Mouse (Mus musculus) heart, embryonic 12.5 days (tissue): ENCODE measurements around the gene Cdc14a. TPM values are rescaled to one million over a fixed set of nuclear protein-coding genes. Genes with fewer than 3 reads are reported as not detected.

Source experiments
- ATAC-seq: fragments of 200-750 bp; cut with Nextera tagmentation; 2 replicates; pipeline ENCODE4 v1.8.0; 2017; ENCODE audit warnings: moderate TSS enrichment, moderate library complexity; ENCODE audit not compliant: insufficient number of reproducible peaks, low FRiP score
- H3K27ac ChIP-seq: fragments of 300-500 bp; sonication (generic); 2 replicates; pipeline ENCODE4 v1.5.1; 2016; ENCODE audit warnings: mild to moderate bottlenecking, moderate library complexity; ENCODE audit not compliant: poor library complexity, severe bottlenecking
- H3K27me3 ChIP-seq: fragments of 300-500 bp; sonication (generic); replicated peaks from 2 replicates; pipeline ENCODE4 v1.6.1; 2016; ENCODE audit warnings: mild to moderate bottlenecking, moderate library complexity
- H3K36me3 ChIP-seq: fragments of 300-500 bp; sonication (generic); 2 replicates; pipeline ENCODE4 v1.6.1; 2016; ENCODE audit warnings: mild to moderate bottlenecking, moderate library complexity
- H3K4me1 ChIP-seq: fragments of 300-500 bp; sonication (generic); replicated peaks from 2 replicates; pipeline ENCODE4 v1.6.1; 2016; ENCODE audit warnings: mild to moderate bottlenecking
- H3K4me2 ChIP-seq: fragments of 300-500 bp; sonication (generic); 2 replicates; pipeline ENCODE4 v1.6.1; 2016; ENCODE audit warnings: mild to moderate bottlenecking, moderate library complexity
- H3K4me3 ChIP-seq: fragments of 300-500 bp; sonication (generic); 2 replicates; pipeline ENCODE4 v1.5.1; 2016; ENCODE audit warnings: mild to moderate bottlenecking
- H3K9ac ChIP-seq: fragments of 300-500 bp; sonication (generic); 2 replicates; pipeline ENCODE4 v1.6.1; 2016; ENCODE audit warnings: mild to moderate bottlenecking, moderate library complexity
- H3K9me3 ChIP-seq: fragments of 300-500 bp; sonication (generic); replicated peaks from 2 replicates; pipeline ENCODE4 v1.6.1; 2016; ENCODE audit warnings: mild to moderate bottlenecking, moderate library complexity
- WGBS: fragments of 180-500 bp; shearing (Covaris S2); methylation state at CpG from one replicate; pipeline ENCODE4 v1.1.7; 2016; 5-methylcytosine and 5-hydroxymethylcytosine counted together
- polyA plus RNA-seq: library from polyadenylated mRNA; unstranded; fragments of >200 nt; fragmentation: Nextera tagmentation; extraction: Ambion mirVana; gene quantifications from 2 replicates; pipeline ENCODE4 v1.2.1, GENCODE M21; 2016

Gene Cdc14a
- polyA plus RNA-seq, 1 experiment from 2014 or later, result 7.8 TPM

- Histone ChIP-seq H3K4me3 (no peak overlapping the region), H3K27ac (no peak overlapping the region), H3K36me3 (no peaks in the 10 kb centered on the region), H3K9me3 (no peaks in the 10 kb centered on the region), H3K9ac (no peak overlapping the region), H3K27me3 (no peaks in the 10 kb centered on the region), H3K4me2 (no peak overlapping the region), H3K4me1 (no peaks in the 10 kb centered on the region)
- ATAC-seq, result no peak
- WGBS, result 87% methylated on average over 3 of the region's 3 CpGs
Observed at GRCm38 (mm10) chr3:116266360-116266759, 157.5 kb downstream of the Cdc14a start.

DNA sequence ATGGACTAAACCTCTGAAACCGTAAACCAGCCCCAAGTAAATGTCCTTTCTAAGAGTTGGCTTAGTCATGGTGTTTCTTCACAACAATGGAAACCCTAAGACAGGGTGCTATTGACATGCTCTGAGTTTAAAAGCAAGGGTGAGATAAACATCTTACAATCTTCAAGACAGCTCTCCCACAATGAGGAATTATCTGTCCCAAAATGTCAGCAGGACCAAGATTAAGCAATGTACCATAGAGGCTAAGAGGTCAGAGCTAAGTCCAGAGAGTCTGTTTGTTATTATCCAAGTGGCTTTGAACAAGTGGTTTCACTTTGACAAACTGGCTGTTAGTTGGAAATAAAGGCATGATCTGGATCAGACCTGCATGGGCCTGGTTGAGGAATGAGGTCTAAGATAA lies 159.9 kb downstream of the Cdc14a start:
- no peaks in the 10 kb centered on the region for H3K27me3 ChIP-seq
- H3K4me2 ChIP-seq, result no peak overlapping the region
- H3K27ac ChIP-seq, result no peak overlapping the region
- no peak overlapping the region for H3K9ac ChIP-seq
- WGBS, result 75% methylated on average over 1 of the region's 1 CpGs
- ATAC-seq, result no peak
- no peaks in the 10 kb centered on the region for H3K9me3 ChIP-seq
- H3K4me3 ChIP-seq, result no peak overlapping the region
- no peaks in the 10 kb centered on the region for H3K4me1 ChIP-seq
- H3K36me3 ChIP-seq, result no peaks in the 10 kb centered on the region

DNA sequence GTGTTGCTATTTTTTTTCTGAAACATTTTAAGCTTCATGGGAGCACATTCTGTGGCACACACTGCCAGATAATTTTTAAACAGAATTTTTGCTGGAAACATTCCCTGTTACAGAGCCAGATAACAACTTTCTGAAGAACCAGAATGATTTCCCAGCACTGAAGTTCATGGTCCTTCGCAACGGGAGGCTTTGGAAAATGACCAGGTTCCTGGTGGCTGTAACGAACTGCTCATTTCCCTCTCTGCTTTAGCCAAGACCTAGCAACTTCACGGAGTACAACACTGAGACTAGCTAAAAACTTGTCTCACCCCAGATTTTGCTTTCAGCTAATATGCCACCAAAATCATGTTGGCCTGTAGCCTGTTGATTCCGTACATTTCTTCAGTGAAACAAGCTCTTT lies 160.8 kb downstream of the Cdc14a start:
- no peak overlapping the region for H3K4me2 ChIP-seq
- H3K27me3 ChIP-seq, result no peaks in the 10 kb centered on the region
- no peak overlapping the region for H3K4me3 ChIP-seq
- no peaks in the 10 kb centered on the region for H3K36me3 ChIP-seq
- H3K4me1 ChIP-seq, result no peaks in the 10 kb centered on the region
- H3K9ac ChIP-seq, result no peak overlapping the region
- WGBS, result 82% methylated on average over 5 of the region's 5 CpGs
- no peak for ATAC-seq
- no peak overlapping the region for H3K27ac ChIP-seq
- H3K9me3 ChIP-seq, result no peaks in the 10 kb centered on the region

DNA sequence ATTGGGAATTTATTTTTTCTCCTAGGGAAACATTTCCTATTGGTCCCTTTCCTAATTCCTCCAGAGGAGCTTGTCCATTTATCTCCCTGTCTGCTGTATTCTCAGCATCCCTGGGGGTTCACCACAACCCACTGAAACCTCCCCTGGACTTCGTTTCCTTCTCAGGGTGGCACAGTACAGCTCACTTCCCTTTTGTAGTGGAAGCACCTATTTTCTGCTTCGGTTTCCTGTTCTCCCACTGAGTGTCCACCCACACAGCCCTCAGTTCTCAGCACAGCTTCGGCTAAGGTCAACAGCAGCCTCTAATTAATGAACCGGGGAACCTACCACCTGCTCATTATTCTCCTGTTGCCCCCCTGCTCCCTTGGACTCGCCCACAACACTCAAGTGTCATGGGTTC lies 167.7 kb downstream of the Cdc14a start:
- H3K4me1 ChIP-seq, result peaks cover 22% of the 10 kb centered on the region
- H3K36me3 ChIP-seq, result no peaks in the 10 kb centered on the region
- H3K9ac ChIP-seq, result no peak overlapping the region
- H3K4me3 ChIP-seq, result no peak overlapping the region
- WGBS, result 64% methylated on average over 5 of the region's 5 CpGs
- peaks cover 47% of the 10 kb centered on the region for H3K27me3 ChIP-seq
- no peaks in the 10 kb centered on the region for H3K9me3 ChIP-seq
- H3K27ac ChIP-seq, result no peak overlapping the region
- no peak for ATAC-seq
- no peak overlapping the region for H3K4me2 ChIP-seq

GRCm38 (mm10) chr3:116253077-116253531 lies 170.7 kb downstream of the Cdc14a start, which contains the start of gene Gpr88:
Gene Gpr88, minus strand, starts transcription at chr3:116253503.
- Histone ChIP-seq H3K4me1 (peaks cover 23% of the 10 kb centered on the region), H3K4me3 (peak within 1 kb of the TSS; percentile 62), H3K9ac (peak within 1 kb of the TSS; percentile 60; the same call in 1 of the 2 replicates), H3K4me2 (peak within 1 kb of the TSS; percentile 99), H3K27ac (no peak within 1 kb of the TSS), H3K36me3 (no peaks in the 10 kb centered on the region), H3K9me3 (no peaks in the 10 kb centered on the region), H3K27me3 (peaks cover 64% of the 10 kb centered on the region)
- WGBS, result 4% methylated on average over 9 of the region's 9 CpGs
- ATAC-seq, result peak; percentile 54

GRCm38 (mm10) chr3:116252255-116253040 lies 171.4 kb downstream of the Cdc14a start:
- Histone ChIP-seq H3K9ac (peak overlapping the region; percentile 60; the same call in 1 of the 2 replicates), H3K9me3 (no peaks in the 10 kb centered on the region), H3K4me1 (peaks cover 23% of the 10 kb centered on the region), H3K27me3 (peaks cover 67% of the 10 kb centered on the region), H3K36me3 (no peaks in the 10 kb centered on the region), H3K4me3 (peak overlapping the region; percentile 62), H3K27ac (no peak overlapping the region), H3K4me2 (peak overlapping the region; percentile 99)
- under 1% methylated on average over 48 of the region's 48 CpGs for WGBS
- peak; percentile 46 for ATAC-seq

- peak; percentile 59 for ATAC-seq
- peaks cover 73% of the 10 kb centered on the region for H3K27me3 ChIP-seq
- no peaks in the 10 kb centered on the region for H3K9me3 ChIP-seq
- peak overlapping the region; percentile 62 for H3K4me3 ChIP-seq
- H3K27ac ChIP-seq, result no peak overlapping the region
- no peaks in the 10 kb centered on the region for H3K36me3 ChIP-seq
- peak overlapping the region; percentile 60 for H3K9ac ChIP-seq
- H3K4me2 ChIP-seq, result peak overlapping the region; percentile 99
- whole genome bisulfite sequencing, result under 1% methylated on average over 76 of the region's 86 CpGs
- H3K4me1 ChIP-seq, result peaks cover 23% of the 10 kb centered on the region
Observed at GRCm38 (mm10) chr3:116251481-116252254, 172.2 kb downstream of the Cdc14a start.

DNA sequence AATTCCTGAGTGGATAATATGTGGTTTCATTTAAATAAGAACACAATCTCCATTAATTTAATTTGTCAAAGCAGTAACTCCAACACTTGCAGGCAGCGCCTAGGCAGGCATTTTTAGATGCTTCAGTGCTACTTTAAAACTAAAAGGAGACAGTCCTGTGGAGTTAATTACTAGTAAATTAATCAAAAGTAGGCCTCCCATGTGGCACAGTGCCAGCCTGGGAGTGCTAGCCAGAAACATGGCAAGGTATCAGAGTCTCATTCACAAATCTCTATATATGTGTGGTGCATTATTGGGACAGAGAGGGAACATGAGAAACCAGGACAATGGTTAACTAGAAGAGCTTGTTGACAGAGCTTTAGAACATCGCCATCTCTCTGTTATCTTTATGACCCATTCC lies 174.8 kb downstream of the Cdc14a start:
- peaks cover 23% of the 10 kb centered on the region for H3K4me1 ChIP-seq
- no peaks in the 10 kb centered on the region for H3K9me3 ChIP-seq
- no peaks in the 10 kb centered on the region for H3K36me3 ChIP-seq
- no peak overlapping the region for H3K4me2 ChIP-seq
- no peak overlapping the region for H3K9ac ChIP-seq
- no peak overlapping the region for H3K4me3 ChIP-seq
- H3K27me3 ChIP-seq, result peaks cover 64% of the 10 kb centered on the region
- WGBS, result 76% methylated on average over 2 of the region's 2 CpGs
- ATAC-seq, result no peak
- no peak overlapping the region for H3K27ac ChIP-seq

DNA sequence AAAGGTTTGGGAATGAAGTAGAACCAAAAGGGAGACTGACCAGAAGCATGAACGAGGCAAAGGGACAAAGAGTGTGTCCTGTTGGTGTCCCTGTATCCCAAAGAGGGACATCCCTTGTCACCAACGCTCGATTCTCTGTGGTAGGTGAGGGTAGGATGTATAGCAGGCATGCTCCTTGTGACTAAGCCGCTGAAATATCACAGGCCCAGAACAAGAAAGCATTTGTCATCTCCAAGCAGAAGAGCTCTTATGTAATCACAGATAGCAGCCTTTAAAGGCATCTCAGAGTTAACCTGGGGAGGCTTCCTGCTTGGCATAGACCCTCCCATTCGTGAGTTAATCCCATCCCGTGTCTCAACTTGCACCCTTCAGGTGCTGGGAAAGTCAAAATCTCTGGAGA lies 179.4 kb downstream of the Cdc14a start:
- Histone ChIP-seq H3K9ac (no peak overlapping the region), H3K9me3 (no peaks in the 10 kb centered on the region), H3K4me3 (no peak overlapping the region), H3K4me1 (no peaks in the 10 kb centered on the region), H3K27ac (no peak overlapping the region), H3K27me3 (peaks cover 34% of the 10 kb centered on the region), H3K4me2 (no peak overlapping the region), H3K36me3 (no peaks in the 10 kb centered on the region)
- no peak for ATAC-seq
- 47% methylated on average over 6 of the region's 6 CpGs for WGBS

DNA sequence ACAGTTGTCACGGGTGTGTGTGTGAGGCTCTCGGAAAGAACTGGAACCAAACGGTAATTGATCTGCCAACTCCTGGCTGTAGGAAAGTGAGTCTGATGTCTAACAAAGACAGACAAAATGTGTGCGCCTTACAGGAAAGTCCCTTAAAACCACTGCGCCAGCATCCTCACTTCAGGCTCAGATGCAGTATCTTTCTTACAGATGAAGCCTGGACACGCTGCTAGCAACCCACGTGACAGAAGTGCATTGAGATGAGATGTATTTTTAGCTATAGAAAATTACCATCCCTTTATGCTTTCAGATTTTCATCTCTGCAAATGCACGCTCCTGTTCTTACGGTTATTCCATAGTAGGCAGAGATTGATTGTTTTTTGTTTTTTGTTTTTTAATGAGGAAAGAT lies 181.1 kb downstream of the Cdc14a start:
- Histone ChIP-seq H3K4me1 (no peaks in the 10 kb centered on the region), H3K9me3 (0 out of 2 replicates have a peak, but pooled peaks cover 2% of the 10 kb centered on the region), H3K9ac (no peak overlapping the region), H3K4me3 (no peak overlapping the region), H3K4me2 (no peak overlapping the region), H3K27ac (no peak overlapping the region), H3K36me3 (no peaks in the 10 kb centered on the region), H3K27me3 (peaks cover 26% of the 10 kb centered on the region)
- no peak for ATAC-seq
- 77% methylated on average over 9 of the region's 9 CpGs for WGBS

DNA sequence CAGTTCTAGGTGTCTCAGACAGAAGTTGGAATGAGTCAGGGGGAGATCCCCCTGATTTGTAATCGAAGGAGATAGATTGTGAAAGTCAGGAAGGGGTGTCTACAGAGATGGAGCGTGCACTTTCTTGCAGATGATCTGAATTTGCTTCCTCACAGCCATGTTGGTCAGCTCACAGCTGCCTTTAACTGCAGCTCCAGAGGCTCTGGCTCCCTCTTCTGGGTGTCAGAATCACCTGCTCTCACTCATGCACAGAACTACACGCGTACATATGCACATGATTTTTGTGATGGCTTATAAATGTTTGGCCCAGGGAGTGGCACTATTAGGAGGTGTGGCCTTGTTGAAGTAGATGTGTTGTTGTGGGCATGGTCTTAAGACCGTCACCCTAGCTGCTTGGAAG lies 186.3 kb downstream of the Cdc14a start:
- H3K9ac ChIP-seq, result no peak overlapping the region
- H3K27me3 ChIP-seq, result 0 out of 2 replicates have a peak, but pooled peaks cover 6% of the 10 kb centered on the region
- H3K4me1 ChIP-seq, result no peaks in the 10 kb centered on the region
- WGBS, result 87% methylated on average over 5 of the region's 5 CpGs
- no peak overlapping the region for H3K4me2 ChIP-seq
- H3K36me3 ChIP-seq, result no peaks in the 10 kb centered on the region
- 0 out of 2 replicates have a peak, but pooled peaks cover 3% of the 10 kb centered on the region for H3K9me3 ChIP-seq
- no peak for ATAC-seq
- H3K27ac ChIP-seq, result no peak overlapping the region
- no peak overlapping the region for H3K4me3 ChIP-seq
